Mouse (Mus musculus): Measurements from ENCODE around the gene Lrrc1. TPM values are rescaled to one million over a fixed set of nuclear protein-coding genes. Genes with fewer than 3 reads are reported as not detected.
A peak's percentile ranks its signal among the peaks of the same experiment; 100 is the strongest.

Lrrc1 gene
- polyA plus RNA-seq, 1 experiment from 2014 or later: 18.6 TPM

DNA sequence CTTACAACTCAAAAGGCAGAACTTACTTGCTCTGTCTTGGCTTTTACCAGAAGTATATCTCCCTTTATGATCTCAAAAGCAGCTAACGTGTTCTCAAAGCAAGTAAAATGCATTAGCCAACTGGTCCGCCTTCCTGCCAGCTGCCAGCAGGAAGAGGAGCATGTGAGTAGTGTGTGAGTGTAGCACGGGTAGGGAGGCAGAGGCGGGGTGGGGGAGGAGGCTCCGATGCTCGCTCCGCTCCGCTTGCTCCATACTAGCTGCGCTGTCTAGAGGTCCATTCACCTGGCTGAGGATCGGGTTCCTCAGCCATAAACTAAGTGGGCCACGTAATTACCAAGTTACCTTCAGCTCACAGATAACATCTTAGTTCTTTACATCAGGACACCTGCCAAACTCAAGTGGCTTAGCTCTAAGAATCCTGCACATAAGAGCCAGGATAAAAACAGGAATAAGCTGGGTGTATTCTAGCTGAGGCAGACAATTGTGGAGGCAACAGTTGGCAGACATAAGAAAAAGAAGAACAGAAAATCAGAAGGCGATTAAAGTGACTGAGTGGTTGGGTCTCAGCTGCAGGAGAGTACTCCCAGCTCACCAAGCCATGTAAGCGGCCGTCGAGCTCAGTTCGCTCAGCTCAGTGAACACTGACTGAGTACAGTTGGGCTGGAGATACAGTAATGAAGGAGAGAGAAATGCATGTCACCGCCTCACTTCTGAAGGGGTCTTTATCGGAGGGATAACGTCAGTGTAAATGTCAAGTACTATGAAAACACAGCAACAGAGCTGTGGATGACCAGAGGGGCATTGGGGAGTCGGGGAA lies 74.7 kb downstream of the Lrrc1 start:
- peaks cover 26% of the 10 kb centered on the region for H3K4me1 ChIP-seq (ENCODE audit: control insufficient read depth, insufficient read depth, low read length)

DNA sequence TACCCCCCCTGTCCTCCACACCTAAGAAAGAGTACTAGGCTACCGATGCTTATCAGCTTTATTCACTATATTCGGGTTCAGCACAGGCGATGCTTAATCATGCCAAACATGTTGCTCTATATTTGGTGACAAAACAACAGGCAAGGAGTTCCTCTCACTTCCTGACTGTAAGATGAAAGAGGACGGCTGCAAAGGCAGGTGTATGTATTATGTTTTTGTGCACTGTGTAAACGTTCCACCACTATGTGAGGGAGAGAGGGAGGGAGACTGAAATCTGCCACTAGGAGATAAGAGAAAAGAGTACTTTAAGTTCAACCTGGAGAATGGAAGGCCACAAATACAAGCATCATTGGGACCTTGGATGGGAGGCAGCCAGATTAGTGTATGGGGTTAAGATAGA lies 77.7 kb downstream of the Lrrc1 start:
- Histone ChIP-seq H3K36me3 (ENCODE audit: control insufficient read depth, insufficient read depth, low read length) (peaks cover 4% of the 10 kb centered on the region; the same call in 1 of the 2 replicates), H3K9me3 (ENCODE audit: control insufficient read depth, low read length) (no peaks in the 10 kb centered on the region), H3K4me1 (ENCODE audit: control insufficient read depth, insufficient read depth, low read length) (peaks cover 24% of the 10 kb centered on the region), H3K27ac (ENCODE audit: low read depth, low read length) (no peak overlapping the region), H3K4me2 (replicated peaks; ENCODE audit: low read depth, low read length) (no peak overlapping the region), H3K27me3 (ENCODE audit: control insufficient read depth, insufficient read depth, low read length) (no peaks in the 10 kb centered on the region), H3K4me3 (ENCODE audit: low read length) (no peak overlapping the region), H3K9ac (ENCODE audit: low read depth, low read length) (no peak overlapping the region)
- 71% methylated on average over 5 of the region's 5 CpGs for WGBS
- ATAC-seq (ENCODE audit: low FRiP score, low TSS enrichment): no peak

More for the DNA sequence above, 74.7 kb downstream of the Lrrc1 start:
- H3K36me3 ChIP-seq (ENCODE audit: control insufficient read depth, insufficient read depth, low read length): peaks cover 4% of the 10 kb centered on the region; the same call in 1 of the 2 replicates
- H3K27ac ChIP-seq (ENCODE audit: low read depth, low read length): peak overlapping the region; percentile 8; the same call in 1 of the 2 replicates
- H3K4me3 ChIP-seq (ENCODE audit: low read length): no peak overlapping the region
- no peaks in the 10 kb centered on the region for H3K27me3 ChIP-seq (ENCODE audit: control insufficient read depth, insufficient read depth, low read length)
- peak overlapping the region; percentile 27 for H3K4me2 ChIP-seq (replicated peaks; ENCODE audit: low read depth, low read length)
- H3K9ac ChIP-seq (ENCODE audit: low read depth, low read length): no peak overlapping the region
- WGBS: 22% methylated on average over 20 of the region's 20 CpGs
- no peaks in the 10 kb centered on the region for H3K9me3 ChIP-seq (ENCODE audit: control insufficient read depth, low read length)
- ATAC-seq (ENCODE audit: low FRiP score, low TSS enrichment): peak; percentile 94

DNA sequence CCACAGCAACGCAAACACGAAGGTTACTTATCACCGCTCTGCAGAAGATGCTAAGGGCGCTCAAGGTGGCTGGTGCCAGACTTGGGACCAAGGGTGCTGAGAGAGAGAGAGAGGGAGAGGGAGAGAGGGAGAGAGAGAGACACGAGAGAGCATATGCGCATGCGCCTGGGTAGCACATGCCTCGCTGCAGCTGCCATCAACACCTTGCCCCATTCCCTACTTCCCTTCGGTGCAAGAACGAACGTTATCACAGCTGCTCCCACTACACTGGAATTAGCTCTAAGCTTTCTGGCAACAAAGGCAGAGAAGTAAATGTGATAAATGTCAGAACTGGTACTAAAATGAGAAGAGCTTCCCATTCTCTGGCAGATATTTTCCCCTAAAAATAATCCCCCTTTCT lies 79.3 kb downstream of the Lrrc1 start:
- Histone ChIP-seq H3K27ac (ENCODE audit: low read depth, low read length) (no peak overlapping the region), H3K36me3 (ENCODE audit: control insufficient read depth, insufficient read depth, low read length) (peaks cover 4% of the 10 kb centered on the region; the same call in 1 of the 2 replicates), H3K4me1 (ENCODE audit: control insufficient read depth, insufficient read depth, low read length) (peaks cover 32% of the 10 kb centered on the region), H3K4me3 (ENCODE audit: low read length) (no peak overlapping the region), H3K9me3 (ENCODE audit: control insufficient read depth, low read length) (no peaks in the 10 kb centered on the region), H3K27me3 (ENCODE audit: control insufficient read depth, insufficient read depth, low read length) (no peaks in the 10 kb centered on the region), H3K9ac (ENCODE audit: low read depth, low read length) (no peak overlapping the region), H3K4me2 (replicated peaks; ENCODE audit: low read depth, low read length) (no peak overlapping the region)
- WGBS: 62% methylated on average over 11 of the region's 11 CpGs
- no peak for ATAC-seq (ENCODE audit: low FRiP score, low TSS enrichment)

DNA sequence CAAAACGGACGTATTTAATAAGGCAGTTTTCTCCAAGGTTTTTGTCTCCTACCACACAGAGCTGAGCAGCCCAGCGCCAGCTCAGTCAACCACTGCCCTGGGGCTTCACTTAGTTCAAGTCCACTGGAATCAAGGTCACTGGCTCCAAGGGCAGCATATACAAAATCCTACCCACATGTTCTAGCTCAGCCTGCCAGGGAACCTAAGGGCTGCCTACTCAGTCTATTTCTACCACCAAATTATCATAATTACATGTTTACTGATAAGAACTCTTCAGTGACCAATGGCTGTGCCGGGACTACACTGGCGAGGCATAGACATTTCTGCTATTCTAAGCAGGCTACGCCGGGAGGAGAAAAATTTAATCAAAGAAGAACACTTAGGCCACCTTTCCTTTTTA lies 80.8 kb downstream of the Lrrc1 start:
- no peaks in the 10 kb centered on the region for H3K27me3 ChIP-seq (ENCODE audit: control insufficient read depth, insufficient read depth, low read length)
- H3K4me3 ChIP-seq (ENCODE audit: low read length): no peak overlapping the region
- no peak overlapping the region; the same call in 1 of the 2 replicates for H3K27ac ChIP-seq (ENCODE audit: low read depth, low read length)
- ATAC-seq (ENCODE audit: low FRiP score, low TSS enrichment): no peak
- H3K4me2 ChIP-seq (replicated peaks; ENCODE audit: low read depth, low read length): no peak overlapping the region
- no peaks in the 10 kb centered on the region for H3K9me3 ChIP-seq (ENCODE audit: control insufficient read depth, low read length)
- peaks cover 4% of the 10 kb centered on the region; the same call in 1 of the 2 replicates for H3K36me3 ChIP-seq (ENCODE audit: control insufficient read depth, insufficient read depth, low read length)
- 83% methylated on average over 7 of the region's 7 CpGs for WGBS
- H3K9ac ChIP-seq (ENCODE audit: low read depth, low read length): no peak overlapping the region
- peaks cover 23% of the 10 kb centered on the region for H3K4me1 ChIP-seq (ENCODE audit: control insufficient read depth, insufficient read depth, low read length)

DNA sequence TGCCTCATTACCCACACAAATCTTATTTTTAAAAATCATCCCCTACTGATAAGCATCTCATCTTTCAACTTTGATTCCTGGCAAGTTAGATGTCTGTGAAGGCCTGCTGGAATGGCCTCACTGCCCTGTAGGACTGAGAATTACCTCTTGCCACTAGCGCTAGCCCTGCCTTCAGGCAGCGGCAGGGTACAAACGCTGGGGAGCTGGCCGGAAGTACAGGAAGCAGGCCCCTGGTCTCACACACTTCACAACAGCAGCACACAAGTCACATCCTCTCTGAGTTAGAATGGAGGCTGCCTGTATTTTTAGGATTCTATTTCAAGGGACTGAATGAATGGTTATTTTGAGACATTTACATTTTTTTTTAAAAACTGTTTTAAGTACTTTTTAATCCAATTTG lies 81.5 kb downstream of the Lrrc1 start:
- no peak overlapping the region for H3K27ac ChIP-seq (ENCODE audit: low read depth, low read length)
- no peaks in the 10 kb centered on the region for H3K9me3 ChIP-seq (ENCODE audit: control insufficient read depth, low read length)
- H3K9ac ChIP-seq (ENCODE audit: low read depth, low read length): no peak overlapping the region
- H3K4me1 ChIP-seq (ENCODE audit: control insufficient read depth, insufficient read depth, low read length): peaks cover 23% of the 10 kb centered on the region
- H3K4me2 ChIP-seq (replicated peaks; ENCODE audit: low read depth, low read length): no peak overlapping the region
- no peak for ATAC-seq (ENCODE audit: low FRiP score, low TSS enrichment)
- H3K27me3 ChIP-seq (ENCODE audit: control insufficient read depth, insufficient read depth, low read length): no peaks in the 10 kb centered on the region
- no peak overlapping the region for H3K4me3 ChIP-seq (ENCODE audit: low read length)
- WGBS: 24% methylated on average over 4 of the region's 4 CpGs
- no peaks in the 10 kb centered on the region; the same call in 1 of the 2 replicates for H3K36me3 ChIP-seq (ENCODE audit: control insufficient read depth, insufficient read depth, low read length)

DNA sequence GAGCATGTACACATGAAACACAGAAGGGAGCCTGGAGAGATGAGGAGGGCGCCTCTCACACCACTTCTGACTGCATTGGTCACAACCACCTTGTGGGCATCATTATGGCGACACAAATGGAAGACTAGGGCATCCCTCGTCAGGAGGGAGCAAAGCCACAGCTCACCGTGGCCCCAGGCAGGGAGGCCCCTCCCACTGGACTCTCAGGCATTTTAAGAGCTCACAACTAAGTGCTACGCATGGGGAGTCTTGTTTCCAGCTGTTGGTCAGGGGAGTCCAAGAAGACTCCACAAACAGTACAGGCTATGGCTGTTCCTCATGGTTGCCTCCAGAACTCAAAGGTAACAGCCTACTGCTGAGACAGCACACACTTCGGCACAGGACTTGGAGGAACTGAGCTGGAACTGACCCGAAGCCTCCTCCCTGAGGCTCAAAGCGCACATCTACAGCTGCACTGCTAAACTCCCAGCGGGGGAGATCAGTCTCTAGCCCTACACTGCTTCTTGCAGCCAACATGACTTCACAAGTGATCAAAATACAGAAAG lies 83.2 kb downstream of the Lrrc1 start:
- H3K27ac ChIP-seq (ENCODE audit: low read depth, low read length): peak overlapping the region; percentile 51
- peak; percentile 91 for ATAC-seq (ENCODE audit: low FRiP score, low TSS enrichment)
- whole genome bisulfite sequencing: 48% methylated on average over 9 of the region's 9 CpGs
- no peak overlapping the region for H3K4me2 ChIP-seq (replicated peaks; ENCODE audit: low read depth, low read length)
- no peak overlapping the region for H3K4me3 ChIP-seq (ENCODE audit: low read length)
- no peaks in the 10 kb centered on the region for H3K9me3 ChIP-seq (ENCODE audit: control insufficient read depth, low read length)
- H3K36me3 ChIP-seq (ENCODE audit: control insufficient read depth, insufficient read depth, low read length): no peaks in the 10 kb centered on the region
- H3K4me1 ChIP-seq (ENCODE audit: control insufficient read depth, insufficient read depth, low read length): peaks cover 26% of the 10 kb centered on the region
- H3K27me3 ChIP-seq (ENCODE audit: control insufficient read depth, insufficient read depth, low read length): no peaks in the 10 kb centered on the region
- no peak overlapping the region for H3K9ac ChIP-seq (ENCODE audit: low read depth, low read length)

DNA sequence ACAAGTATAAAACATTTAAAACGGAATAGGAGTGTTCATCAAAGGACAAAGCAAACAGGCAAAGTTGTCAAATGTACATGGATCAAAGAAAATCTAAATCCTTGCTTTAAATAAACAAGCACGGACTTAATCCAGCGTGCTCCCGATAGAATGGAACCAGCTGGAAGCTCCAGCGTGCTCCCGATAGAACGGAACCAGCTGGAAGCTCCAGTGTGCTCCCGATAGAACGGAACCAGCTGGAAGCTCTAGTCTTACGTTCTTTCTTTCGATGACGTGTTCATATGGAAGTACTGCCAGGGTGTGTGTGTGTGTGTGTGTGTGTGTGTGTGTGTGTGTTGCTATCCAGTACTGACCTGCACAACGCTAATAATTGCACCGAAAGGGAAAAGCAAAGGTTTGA lies 84.3 kb downstream of the Lrrc1 start:
- H3K4me1 ChIP-seq (ENCODE audit: control insufficient read depth, insufficient read depth, low read length): peaks cover 28% of the 10 kb centered on the region
- no peak overlapping the region for H3K9ac ChIP-seq (ENCODE audit: low read depth, low read length)
- no peak overlapping the region for H3K27ac ChIP-seq (ENCODE audit: low read depth, low read length)
- H3K9me3 ChIP-seq (ENCODE audit: control insufficient read depth, low read length): no peaks in the 10 kb centered on the region
- H3K27me3 ChIP-seq (ENCODE audit: control insufficient read depth, insufficient read depth, low read length): no peaks in the 10 kb centered on the region
- H3K4me2 ChIP-seq (replicated peaks; ENCODE audit: low read depth, low read length): no peak overlapping the region
- no peak for ATAC-seq (ENCODE audit: low FRiP score, low TSS enrichment)
- 89% methylated on average over 14 of the region's 14 CpGs for WGBS
- no peak overlapping the region for H3K4me3 ChIP-seq (ENCODE audit: low read length)
- H3K36me3 ChIP-seq (ENCODE audit: control insufficient read depth, insufficient read depth, low read length): no peaks in the 10 kb centered on the region

DNA sequence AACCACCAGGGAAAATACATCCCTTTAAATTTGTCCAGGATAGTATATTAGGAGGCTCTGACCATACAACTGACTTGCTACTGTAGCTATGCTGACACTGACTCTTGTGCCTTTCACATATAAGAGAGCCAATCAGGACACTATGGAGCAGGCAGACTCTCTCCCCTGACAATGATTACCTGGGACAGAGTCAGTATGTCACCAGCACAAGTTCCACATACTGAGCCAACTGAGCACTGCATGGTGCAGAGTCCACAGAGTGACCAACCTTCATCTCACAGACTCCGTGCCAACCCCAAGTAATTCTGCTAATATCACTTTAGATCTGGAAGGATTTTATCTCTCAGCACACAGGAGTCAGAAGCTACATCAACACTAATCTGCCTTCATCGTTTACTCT lies 85.3 kb downstream of the Lrrc1 start:
- H3K27ac ChIP-seq (ENCODE audit: low read depth, low read length): no peak overlapping the region
- no peak overlapping the region for H3K4me2 ChIP-seq (replicated peaks; ENCODE audit: low read depth, low read length)
- WGBS: 90% methylated on average over 2 of the region's 2 CpGs
- H3K9ac ChIP-seq (ENCODE audit: low read depth, low read length): no peak overlapping the region
- no peaks in the 10 kb centered on the region for H3K27me3 ChIP-seq (ENCODE audit: control insufficient read depth, insufficient read depth, low read length)
- H3K36me3 ChIP-seq (ENCODE audit: control insufficient read depth, insufficient read depth, low read length): no peaks in the 10 kb centered on the region
- ATAC-seq (ENCODE audit: low FRiP score, low TSS enrichment): no peak
- H3K9me3 ChIP-seq (ENCODE audit: control insufficient read depth, low read length): no peaks in the 10 kb centered on the region
- H3K4me3 ChIP-seq (ENCODE audit: low read length): no peak overlapping the region
- H3K4me1 ChIP-seq (ENCODE audit: control insufficient read depth, insufficient read depth, low read length): peaks cover 22% of the 10 kb centered on the region; the same call in 1 of the 2 replicates
